Mouse (Mus musculus): Measurements from ENCODE around the gene Rhox8.
"Not testable (repeated sequence)": the region's sequence is repeated elsewhere in the genome, so short reads cannot be mapped to it uniquely, and the experiment has no call there.

Rhox8 gene

GRCm38 (mm10) chrX:37878844-37879243 lies at the start of gene Rhox8:
Gene Rhox8, minus strand, starts transcription at chrX:37878944.
- no peak for DNase-seq

DNA sequence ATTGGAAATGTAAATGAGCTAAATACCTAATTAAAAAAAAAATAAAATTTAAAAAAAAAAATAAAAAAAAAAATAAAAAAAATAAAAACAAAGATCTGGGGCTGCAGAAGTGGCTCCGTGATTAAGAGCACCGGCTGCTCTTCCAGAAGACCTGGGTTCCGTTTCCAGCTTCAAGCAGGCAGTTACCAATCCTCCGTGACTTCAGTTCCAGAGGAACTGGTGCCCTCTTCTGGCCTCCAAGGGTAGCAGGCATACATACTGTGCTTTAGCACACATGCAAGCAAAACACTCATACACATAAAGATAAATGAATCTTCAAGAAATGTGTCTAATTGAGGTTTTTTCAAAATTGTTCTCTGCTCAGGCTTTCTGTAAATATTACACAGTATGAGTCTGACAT lies 37.6 kb upstream of the Rhox8 start:
- DNase-seq = peak in 1 of 2 experiments; percentile 3

- peak in 1 of 2 experiments; percentile 4 for DNase-seq
Observed at GRCm38 (mm10) chrX:37908581-37908980, 29.8 kb upstream of the Rhox8 start.

DNA sequence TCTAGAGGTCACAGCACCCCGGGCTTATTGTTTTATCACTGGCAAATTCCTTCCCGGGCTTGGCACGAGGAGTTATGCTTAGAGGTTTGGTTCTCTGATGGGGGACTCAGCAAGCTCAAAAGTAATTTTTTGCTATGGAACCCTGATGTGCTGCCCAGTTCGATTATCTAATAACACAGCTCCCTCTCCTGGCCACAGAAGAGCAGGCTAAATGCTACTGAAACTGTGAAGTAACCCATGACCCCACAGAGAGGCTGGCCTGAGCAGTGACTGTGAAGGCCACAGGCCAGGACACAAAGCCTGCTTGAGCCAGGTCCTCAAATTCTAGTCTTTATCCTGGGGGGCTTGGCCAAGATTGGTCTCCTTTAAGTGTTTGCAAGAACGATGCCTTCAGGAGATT lies 25.0 kb upstream of the Rhox8 start:
- no peak for DNase-seq

DNA sequence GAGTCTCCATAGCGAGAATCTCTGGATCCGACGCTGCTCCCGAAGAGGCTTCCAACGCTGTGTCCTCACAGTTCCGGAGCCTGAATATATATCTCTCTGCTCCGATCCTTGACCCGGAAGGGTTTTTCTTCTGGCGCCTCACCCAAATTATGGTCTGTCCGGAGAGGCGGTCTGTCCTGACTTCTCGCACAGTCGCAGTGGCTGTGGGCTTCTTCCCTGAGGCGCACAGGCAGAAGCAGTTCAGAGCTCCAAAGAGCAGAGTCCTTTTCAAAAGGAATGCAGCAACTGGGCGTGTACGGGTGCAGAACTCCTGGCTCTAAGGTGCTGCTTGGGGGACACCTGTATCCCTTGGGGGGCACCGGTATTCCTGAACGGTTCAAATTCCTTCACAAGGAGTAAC lies 22.9 kb upstream of the Rhox8 start, which contains the start of gene Rhox9:
Gene Rhox9, minus strand, starts transcription at position 101 of the 400 bp plus-strand sequence.
- DNase-seq = not testable (repeated sequence)

DNA sequence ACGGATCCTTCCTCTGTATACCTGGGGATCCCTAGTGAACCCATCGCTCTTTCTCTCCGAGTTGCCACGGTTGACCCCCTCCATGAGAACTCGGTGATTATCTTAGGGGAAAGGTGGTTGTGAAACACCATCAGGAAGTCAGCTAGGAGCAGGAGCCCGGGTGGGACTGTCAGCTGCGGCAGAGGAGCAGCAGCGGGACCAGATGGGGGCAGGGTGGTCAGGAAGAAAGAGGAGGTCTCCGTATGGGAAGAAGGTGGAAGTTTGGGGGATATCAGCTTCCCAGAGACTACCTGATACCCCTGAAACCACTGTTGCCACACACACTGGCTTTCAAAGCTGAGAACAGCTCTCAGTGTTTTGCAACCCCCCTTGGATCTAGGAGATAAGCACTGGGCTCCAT lies 18.4 kb upstream of the Rhox8 start, which contains the start of gene Rhox7b:
Gene Rhox7b, minus strand, starts transcription at position 101 of the 400 bp plus-strand sequence.
- not testable (repeated sequence) for DNase-seq

GRCm38 (mm10) chrX:37871641-37872040 lies 7.1 kb downstream of the Rhox8 start:
- no peak for DNase-seq

GRCm38 (mm10) chrX:37831386-37831785 lies 47.4 kb downstream of the Rhox8 start, which contains the start of gene Rhox7a:
Gene Rhox7a, plus strand, starts transcription at chrX:37831686.
- not testable (repeated sequence) for DNase-seq

- not testable (repeated sequence) for DNase-seq
Observed at GRCm38 (mm10) chrX:37826610-37827009, 52.1 kb downstream of the Rhox8 start, which contains the start of gene Rhox6. Gene Rhox6, plus strand, starts transcription at chrX:37826910.
